Mouse (Mus musculus) lung, embryonic 15.5 days (tissue): ENCODE measurements around the gene Ptgfr. TPM values are rescaled to one million over a fixed set of nuclear protein-coding genes. Genes with fewer than 3 reads are reported as not detected.

Experiments
- ATAC-seq: fragments of 200-750 bp; cut with Nextera tagmentation; 2 replicates; pipeline ENCODE4 v1.8.0; 2017; ENCODE audit warnings: moderate number of reproducible peaks, borderline replicate concordance; ENCODE audit not compliant: low FRiP score, low TSS enrichment; ENCODE audit errors: extremely low read depth
- H3K27ac ChIP-seq: fragments of 300-500 bp; sonication (generic); 2 replicates; pipeline ENCODE4 v1.5.1; 2015; ENCODE audit warnings: moderate library complexity, mild to moderate bottlenecking, inconsistent platforms
- H3K27me3 ChIP-seq: fragments of 300-500 bp; sonication (generic); 2 replicates; pipeline ENCODE4 v1.6.1; 2015; ENCODE audit warnings: inconsistent platforms
- H3K36me3 ChIP-seq: fragments of 300-500 bp; sonication (generic); 2 replicates; pipeline ENCODE4 v1.6.1; 2015; ENCODE audit warnings: inconsistent platforms
- H3K4me1 ChIP-seq: fragments of 300-500 bp; sonication (generic); 2 replicates; pipeline ENCODE4 v1.6.1; 2015; ENCODE audit warnings: inconsistent platforms
- H3K4me2 ChIP-seq: fragments of 300-500 bp; sonication (generic); 2 replicates; pipeline ENCODE4 v1.6.1; 2015; ENCODE audit warnings: inconsistent platforms, mild to moderate bottlenecking, moderate library complexity
- H3K4me3 ChIP-seq: fragments of 300-500 bp; sonication (generic); 2 replicates; pipeline ENCODE4 v1.5.1; 2015; ENCODE audit warnings: mild to moderate bottlenecking, inconsistent platforms
- H3K9ac ChIP-seq: fragments of 300-500 bp; sonication (generic); 2 replicates; pipeline ENCODE4 v1.6.1; 2015; ENCODE audit warnings: inconsistent platforms
- H3K9me3 ChIP-seq: fragments of 300-500 bp; sonication (generic); 2 replicates; pipeline ENCODE4 v1.6.1; 2016; ENCODE audit warnings: inconsistent platforms
- WGBS: fragments of 180-500 bp; shearing (Covaris S2); methylation state at CpG from one replicate; pipeline ENCODE4 v1.1.7; 2015; 5-methylcytosine and 5-hydroxymethylcytosine counted together
- polyA plus RNA-seq: library from polyadenylated mRNA; unstranded; fragments of >200 nt; fragmentation: Nextera tagmentation; extraction: Ambion mirVana; gene quantifications from 2 replicates; pipeline ENCODE4 v1.2.1, GENCODE M21; 2015

Gene Ptgfr
- 0.31 and 0.59 TPM in 2 replicates for polyA plus RNA-seq

GRCm38 (mm10) chr3:151836871-151837680 lies at the start of gene Ptgfr:
TSS of gene Ptgfr (minus strand) at chr3:151837630.
- ATAC-seq = peak; percentile 86
- Histone ChIP-seq H3K4me3 (peak within 1 kb of the TSS; percentile 51), H3K36me3 (no peaks in the 10 kb centered on the region), H3K27me3 (peaks cover 25% of the 10 kb centered on the region), H3K27ac (no peak within 1 kb of the TSS), H3K9me3 (no peaks in the 10 kb centered on the region), H3K9ac (peak within 1 kb of the TSS; percentile 51), H3K4me1 (peaks cover 15% of the 10 kb centered on the region; the same call in 1 of the 2 replicates), H3K4me2 (peak within 1 kb of the TSS; percentile 96)
- WGBS = 1% methylated on average over 30 of the region's 30 CpGs

DNA sequence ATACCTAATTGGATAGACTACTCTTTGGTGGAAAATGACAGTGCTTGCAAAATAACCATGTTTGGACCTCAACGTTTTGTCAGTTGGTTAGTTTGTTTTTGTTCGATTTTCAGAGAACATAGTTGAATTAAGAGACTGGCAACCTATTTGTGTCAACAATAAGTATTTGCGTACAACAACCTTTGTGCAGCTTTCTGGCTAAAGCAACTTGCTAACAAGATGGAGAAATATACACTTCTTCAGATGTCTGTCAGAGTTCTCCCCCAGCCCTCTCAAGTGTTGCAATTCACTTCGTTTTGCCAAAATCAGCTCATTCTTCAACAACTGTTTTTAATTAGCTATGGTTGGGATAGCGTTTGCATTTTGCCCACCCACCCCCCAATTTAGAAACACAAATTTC lies 46.5 kb upstream of the Ptgfr start:
- WGBS = 60% methylated on average over 5 of the region's 5 CpGs
- Histone ChIP-seq H3K4me3 (no peak overlapping the region), H3K4me1 (no peaks in the 10 kb centered on the region), H3K36me3 (no peaks in the 10 kb centered on the region), H3K4me2 (no peak overlapping the region), H3K9ac (no peak overlapping the region), H3K27me3 (no peaks in the 10 kb centered on the region), H3K9me3 (no peaks in the 10 kb centered on the region), H3K27ac (no peak overlapping the region)
- ATAC-seq = no peak

DNA sequence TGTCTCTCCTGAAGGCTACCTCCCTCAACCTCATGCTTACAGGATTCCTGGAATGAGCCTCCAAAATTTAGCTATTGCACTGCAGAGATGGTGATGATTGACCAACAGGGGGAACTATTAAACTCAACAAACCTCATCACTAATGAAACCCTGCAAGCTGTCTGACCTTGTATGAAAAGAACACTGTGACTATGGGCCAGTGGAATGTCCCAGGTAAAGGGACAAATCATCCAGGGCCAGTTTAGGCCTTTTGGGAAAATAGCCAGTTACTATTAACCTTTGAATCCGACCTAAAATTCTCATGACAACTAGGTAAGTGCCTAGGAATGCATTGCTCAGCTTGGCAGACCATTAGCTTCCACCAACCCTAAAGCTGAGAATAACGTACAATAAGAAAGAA lies 42.6 kb upstream of the Ptgfr start:
- ATAC-seq = no peak
- no peak overlapping the region for H3K4me2 ChIP-seq
- 54% methylated on average over 2 of the region's 2 CpGs for WGBS
- no peaks in the 10 kb centered on the region for H3K9me3 ChIP-seq
- H3K36me3 ChIP-seq = no peaks in the 10 kb centered on the region
- no peak overlapping the region for H3K4me3 ChIP-seq
- H3K27ac ChIP-seq = no peak overlapping the region
- no peaks in the 10 kb centered on the region for H3K27me3 ChIP-seq
- no peaks in the 10 kb centered on the region for H3K4me1 ChIP-seq
- no peak overlapping the region for H3K9ac ChIP-seq

GRCm38 (mm10) chr3:151868970-151869369 lies 31.5 kb upstream of the Ptgfr start:
- no peak for ATAC-seq
- Histone ChIP-seq H3K27ac (no peak overlapping the region), H3K36me3 (no peaks in the 10 kb centered on the region), H3K4me1 (no peaks in the 10 kb centered on the region), H3K4me3 (no peak overlapping the region), H3K27me3 (no peaks in the 10 kb centered on the region), H3K9ac (no peak overlapping the region), H3K9me3 (no peaks in the 10 kb centered on the region), H3K4me2 (no peak overlapping the region)

DNA sequence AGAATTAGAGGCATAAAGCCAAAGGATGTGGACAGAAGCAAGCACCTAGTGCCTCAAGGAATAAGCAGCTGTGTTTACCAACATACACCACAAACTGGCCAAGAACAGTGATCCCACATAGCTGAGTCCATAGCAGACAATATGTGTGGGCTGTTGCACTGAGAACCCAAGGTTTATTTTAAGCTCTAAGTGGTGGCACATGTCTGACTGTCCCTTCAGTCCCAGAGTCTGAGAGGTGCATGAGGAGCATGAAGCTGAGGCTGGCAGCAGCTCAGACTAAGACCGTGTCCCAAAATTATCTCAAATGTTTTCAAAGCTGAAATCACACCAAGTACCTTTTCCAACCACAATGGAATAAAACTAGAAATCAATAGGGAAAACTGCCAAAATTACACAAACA lies 13.9 kb upstream of the Ptgfr start:
- Histone ChIP-seq H3K27me3 (no peaks in the 10 kb centered on the region), H3K9ac (no peak overlapping the region), H3K36me3 (no peaks in the 10 kb centered on the region), H3K4me2 (no peak overlapping the region), H3K4me1 (no peaks in the 10 kb centered on the region), H3K9me3 (no peaks in the 10 kb centered on the region), H3K27ac (no peak overlapping the region), H3K4me3 (no peak overlapping the region)
- no peak for ATAC-seq
- WGBS = 71% methylated on average over 1 of the region's 1 CpGs

- no peaks in the 10 kb centered on the region for H3K4me1 ChIP-seq
- no peak overlapping the region for H3K27ac ChIP-seq
- H3K9ac ChIP-seq = no peak overlapping the region
- no peak overlapping the region for H3K4me2 ChIP-seq
- no peak overlapping the region for H3K4me3 ChIP-seq
- no peak for ATAC-seq
- no peaks in the 10 kb centered on the region for H3K27me3 ChIP-seq
- H3K9me3 ChIP-seq = no peaks in the 10 kb centered on the region
- no peaks in the 10 kb centered on the region for H3K36me3 ChIP-seq
- 68% methylated on average over 1 of the region's 1 CpGs for WGBS
These were observed 13.2 kb upstream of the Ptgfr start for GRCm38 (mm10) chr3:151850621-151851020.

DNA sequence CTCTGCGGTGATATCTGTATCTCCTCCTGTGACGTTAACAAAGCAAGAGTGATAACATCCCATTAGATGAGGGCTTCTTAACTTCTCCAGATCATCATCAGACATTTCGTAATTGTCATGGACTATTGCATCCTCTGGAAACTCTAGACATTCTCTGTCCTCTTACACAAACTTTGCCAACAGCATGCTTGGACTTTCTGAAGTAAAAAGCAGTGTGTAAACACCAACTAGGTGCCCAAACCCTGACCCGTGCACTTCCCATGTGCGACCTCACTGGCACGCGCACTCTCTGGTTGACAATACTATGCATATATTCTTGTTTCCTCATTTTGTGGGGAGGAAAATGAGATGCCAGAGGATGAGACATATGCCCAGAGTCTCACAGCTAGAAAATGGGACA lies 8.9 kb upstream of the Ptgfr start:
- Histone ChIP-seq H3K27me3 (no peaks in the 10 kb centered on the region), H3K4me3 (no peak overlapping the region), H3K27ac (no peak overlapping the region), H3K4me1 (0 out of 2 replicates have a peak, but pooled peaks cover 3% of the 10 kb centered on the region), H3K9me3 (no peaks in the 10 kb centered on the region), H3K4me2 (no peak overlapping the region), H3K36me3 (no peaks in the 10 kb centered on the region), H3K9ac (no peak overlapping the region)
- 78% methylated on average over 7 of the region's 7 CpGs for WGBS
- ATAC-seq = no peak

DNA sequence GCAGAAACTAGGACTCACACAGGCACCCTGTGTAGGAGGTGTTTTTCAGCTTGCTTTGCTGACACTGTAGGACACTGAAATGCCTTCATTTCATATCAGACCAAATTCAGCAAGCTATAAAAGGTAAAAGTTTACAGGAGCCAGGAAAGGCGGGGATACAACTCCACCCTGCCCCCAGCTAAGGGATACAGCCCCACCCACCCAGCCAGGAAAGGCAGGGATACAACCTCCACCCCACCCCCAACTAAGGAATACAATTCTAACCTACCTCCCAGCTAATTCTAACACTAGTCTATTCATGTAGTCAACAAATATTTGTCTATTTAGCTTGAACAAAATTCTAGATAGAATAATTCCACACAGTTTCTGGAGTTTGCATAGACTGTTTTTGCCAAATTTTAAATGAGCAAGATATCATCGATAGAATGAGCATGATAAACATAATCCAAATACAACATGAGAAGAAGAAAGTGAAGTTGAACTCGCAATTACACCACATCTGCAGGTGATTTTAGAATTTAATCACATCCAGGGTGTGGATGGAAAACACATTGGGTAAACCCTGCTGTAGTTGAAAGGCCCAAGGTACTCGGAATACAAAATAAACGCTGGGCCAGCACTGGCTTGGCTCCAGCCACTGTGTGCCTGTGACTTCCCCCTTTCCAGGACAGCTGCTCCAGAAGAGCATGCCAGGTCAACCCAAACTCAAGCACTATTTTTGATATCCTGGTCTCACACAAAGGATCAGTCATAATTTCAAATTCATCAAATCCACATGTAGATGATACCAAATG lies 7.1 kb upstream of the Ptgfr start:
- 65% methylated on average over 5 of the region's 5 CpGs for WGBS

GRCm38 (mm10) chr3:151840688-151841087 lies 3.3 kb upstream of the Ptgfr start:
- Histone ChIP-seq H3K4me3 (no peak overlapping the region), H3K27me3 (peaks cover 18% of the 10 kb centered on the region), H3K36me3 (no peaks in the 10 kb centered on the region), H3K4me2 (no peak overlapping the region), H3K9ac (no peak overlapping the region), H3K4me1 (peaks cover 17% of the 10 kb centered on the region; the same call in 1 of the 2 replicates), H3K27ac (no peak overlapping the region), H3K9me3 (no peaks in the 10 kb centered on the region)
- no peak for ATAC-seq
- WGBS = 63% methylated on average over 3 of the region's 3 CpGs

More for the DNA sequence above, 7.1 kb upstream of the Ptgfr start:
- Histone ChIP-seq H3K27ac (no peak overlapping the region), H3K9me3 (no peaks in the 10 kb centered on the region), H3K27me3 (no peaks in the 10 kb centered on the region), H3K4me1 (0 out of 2 replicates have a peak, but pooled peaks cover 3% of the 10 kb centered on the region), H3K4me2 (no peak overlapping the region), H3K36me3 (no peaks in the 10 kb centered on the region), H3K9ac (no peak overlapping the region), H3K4me3 (no peak overlapping the region)
- no peak for ATAC-seq

DNA sequence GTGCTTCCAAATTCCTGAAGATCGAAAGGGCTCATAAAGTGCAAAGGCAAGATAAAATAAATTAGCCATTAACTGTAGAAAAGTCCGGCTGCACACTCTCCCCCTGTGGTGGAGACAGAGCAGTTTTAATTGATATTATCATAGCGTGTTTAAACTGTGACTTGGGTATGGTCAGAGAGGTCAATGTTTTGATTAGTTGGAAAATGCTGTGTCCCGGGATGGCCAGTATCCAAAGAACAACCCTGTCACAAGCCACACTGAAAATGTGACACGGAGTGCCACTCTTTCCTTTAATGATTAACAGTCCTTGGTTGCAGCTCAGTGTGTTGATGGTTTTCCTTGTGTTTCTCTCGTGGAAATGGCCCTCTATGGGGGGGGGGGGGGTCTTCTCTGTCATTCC lies 942 bp upstream of the Ptgfr start:
- Histone ChIP-seq H3K9ac (no peak overlapping the region), H3K36me3 (no peaks in the 10 kb centered on the region), H3K4me2 (no peak overlapping the region), H3K4me1 (peaks cover 15% of the 10 kb centered on the region; the same call in 1 of the 2 replicates), H3K27me3 (peaks cover 25% of the 10 kb centered on the region), H3K9me3 (no peaks in the 10 kb centered on the region), H3K4me3 (no peak overlapping the region), H3K27ac (no peak overlapping the region)
- no peak for ATAC-seq
- 31% methylated on average over 6 of the region's 6 CpGs for WGBS

DNA sequence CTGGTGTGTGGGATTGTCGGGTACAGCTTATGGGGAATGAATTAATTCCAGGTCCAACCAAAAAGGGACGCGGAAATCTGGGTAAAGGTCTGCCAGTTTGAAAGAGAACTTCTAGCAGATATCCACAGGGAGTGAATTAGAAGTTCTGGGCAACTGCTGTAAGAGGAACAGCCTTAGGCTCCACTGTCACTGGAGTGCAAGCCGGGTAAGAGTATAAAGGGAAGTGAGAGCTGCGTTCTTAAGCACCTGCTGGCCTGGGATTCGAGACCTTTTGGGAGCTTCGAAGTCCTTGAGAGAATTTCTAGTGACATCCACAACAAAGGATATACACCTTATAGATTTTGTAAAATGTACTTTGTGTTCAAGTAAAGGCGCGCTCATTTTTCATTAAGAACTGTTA lies 319 bp upstream of the Ptgfr start:
- peak overlapping the region; percentile 96 for H3K4me2 ChIP-seq
- H3K4me3 ChIP-seq = peak overlapping the region; percentile 51
- H3K4me1 ChIP-seq = peaks cover 15% of the 10 kb centered on the region; the same call in 1 of the 2 replicates
- H3K9ac ChIP-seq = no peak overlapping the region; the same call in 1 of the 2 replicates
- no peak overlapping the region for H3K27ac ChIP-seq
- WGBS = 54% methylated on average over 9 of the region's 9 CpGs
- H3K27me3 ChIP-seq = peaks cover 25% of the 10 kb centered on the region
- H3K36me3 ChIP-seq = no peaks in the 10 kb centered on the region
- ATAC-seq = no peak
- no peaks in the 10 kb centered on the region for H3K9me3 ChIP-seq

GRCm38 (mm10) chr3:151836451-151836850 lies 979 bp downstream of the Ptgfr start:
- Histone ChIP-seq H3K4me1 (peaks cover 15% of the 10 kb centered on the region; the same call in 1 of the 2 replicates), H3K36me3 (no peaks in the 10 kb centered on the region), H3K9me3 (no peaks in the 10 kb centered on the region), H3K27ac (no peak overlapping the region), H3K27me3 (peaks cover 25% of the 10 kb centered on the region), H3K9ac (no peak overlapping the region), H3K4me3 (0 out of 2 replicates have a peak overlapping the region, but pooled peaks have one; percentile 51), H3K4me2 (peak overlapping the region; percentile 96)
- 6% methylated on average over 5 of the region's 5 CpGs for WGBS
- ATAC-seq = no peak
